Mouse (Mus musculus): ENCODE data around the gene Lnpep.
"Not testable (repeated sequence)": the region's sequence is repeated elsewhere in the genome, so short reads cannot be mapped to it uniquely, and the experiment has no call there.

Lnpep gene

DNA sequence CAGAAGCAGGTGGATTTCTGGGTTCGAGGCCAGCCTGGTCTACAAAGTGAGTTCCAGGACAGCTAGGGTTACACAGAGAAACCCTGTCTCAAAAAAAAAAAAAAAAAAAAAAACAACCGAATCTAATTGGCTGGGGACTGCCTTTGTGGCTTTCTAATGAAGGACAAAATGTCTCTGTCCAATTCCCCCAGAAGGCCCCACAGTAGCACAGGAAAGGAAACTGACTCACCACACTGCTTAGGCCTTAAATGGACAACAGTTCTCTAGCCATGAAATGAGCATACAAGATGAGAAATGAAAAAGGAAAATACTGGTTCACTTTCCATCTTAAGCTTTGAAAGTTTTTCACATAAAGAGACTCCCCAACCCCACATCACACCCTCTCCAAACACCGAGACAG lies 15.3 kb downstream of the Lnpep start:
- no peak for DNase-seq (ENCODE audit: low spot score in 2 of 2)

DNA sequence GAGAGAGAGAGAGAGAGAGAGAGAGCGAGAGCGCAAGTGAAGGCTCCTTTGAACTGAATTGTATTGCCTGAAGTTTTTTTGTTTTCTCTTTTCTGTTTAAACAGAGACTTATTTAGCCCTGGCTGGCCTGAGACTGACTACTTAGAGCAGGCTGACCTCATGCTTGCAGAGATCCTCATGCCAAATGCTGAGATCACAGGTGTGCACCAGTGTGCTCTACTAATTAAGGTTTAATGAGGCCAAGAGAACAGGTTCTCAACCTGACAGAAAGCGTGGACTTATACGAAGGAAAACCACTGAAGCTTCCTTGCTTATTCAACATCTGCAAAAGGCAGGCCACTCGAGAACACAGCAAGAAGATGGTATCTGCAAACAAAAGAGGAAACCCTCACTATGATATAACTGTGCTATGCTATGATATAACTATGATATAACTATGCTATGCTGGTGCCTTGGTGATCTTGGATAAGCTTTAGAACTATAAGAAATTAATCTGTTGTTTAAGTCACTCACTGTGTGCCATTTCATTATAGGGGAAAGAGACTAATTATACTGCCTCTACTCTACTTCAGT lies 16.3 kb downstream of the Lnpep start:
- no peak for DNase-seq (ENCODE audit: low spot score in 2 of 2)

DNA sequence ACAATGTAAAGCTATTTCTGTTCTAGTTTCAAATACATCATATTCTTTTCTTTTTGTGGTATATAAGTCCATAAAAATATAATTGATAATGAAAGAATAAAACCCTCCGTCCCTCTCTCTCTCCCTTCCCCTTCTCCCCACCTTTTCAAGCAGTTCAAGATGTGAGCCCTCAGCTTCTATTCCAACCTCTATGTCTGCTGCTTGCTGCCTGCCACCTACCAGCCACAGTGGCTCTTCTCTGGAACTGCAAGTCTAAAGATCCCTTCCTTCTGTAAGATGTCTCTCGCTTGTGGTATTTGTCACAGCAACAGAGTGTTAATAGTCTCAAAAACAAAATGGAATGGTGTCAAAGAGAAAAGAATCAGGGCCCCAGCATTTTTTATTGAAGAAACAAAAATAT lies 20.3 kb downstream of the Lnpep start:
- DNase-seq (ENCODE audit: low spot score in 2 of 2): no peak

DNA sequence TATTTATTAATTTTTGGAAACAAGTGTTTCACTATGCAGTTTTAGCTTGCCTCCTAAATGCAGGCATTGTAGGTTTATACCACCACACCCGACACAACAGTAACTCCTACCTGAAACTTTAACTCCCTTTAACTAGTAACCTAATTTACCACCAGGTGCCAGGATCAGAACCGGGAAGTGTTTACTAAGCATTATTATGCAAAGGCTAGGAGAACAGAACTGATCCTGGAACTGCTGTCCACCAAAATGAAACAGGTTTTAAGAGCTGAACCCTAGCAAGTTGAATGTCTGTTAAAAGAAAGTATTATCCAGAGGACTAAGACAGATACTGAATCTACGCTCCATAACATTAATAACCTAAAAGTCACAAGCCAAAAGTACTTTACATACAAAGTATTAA lies 21.2 kb downstream of the Lnpep start:
- DNase-seq (ENCODE audit: low spot score in 2 of 2): no peak

DNA sequence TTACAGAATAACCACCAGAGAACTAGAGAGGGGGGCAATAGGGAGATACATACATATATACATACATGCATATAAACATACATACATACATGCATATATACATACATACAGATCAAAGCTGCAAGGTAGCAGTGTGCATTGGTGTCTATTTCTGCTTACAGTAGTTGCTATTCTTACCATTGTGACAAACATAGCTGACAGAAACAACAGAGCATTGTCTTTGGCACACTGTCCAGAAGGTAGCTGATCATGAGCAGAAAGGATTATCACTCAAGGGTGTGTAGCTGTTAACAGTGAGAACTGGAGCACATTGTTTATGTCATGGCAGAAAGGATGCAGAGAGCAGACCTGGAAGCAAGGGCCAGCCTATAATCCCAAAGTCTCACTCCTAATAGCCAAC lies 22.1 kb downstream of the Lnpep start:
- no peak for DNase-seq (ENCODE audit: low spot score in 2 of 2)

DNA sequence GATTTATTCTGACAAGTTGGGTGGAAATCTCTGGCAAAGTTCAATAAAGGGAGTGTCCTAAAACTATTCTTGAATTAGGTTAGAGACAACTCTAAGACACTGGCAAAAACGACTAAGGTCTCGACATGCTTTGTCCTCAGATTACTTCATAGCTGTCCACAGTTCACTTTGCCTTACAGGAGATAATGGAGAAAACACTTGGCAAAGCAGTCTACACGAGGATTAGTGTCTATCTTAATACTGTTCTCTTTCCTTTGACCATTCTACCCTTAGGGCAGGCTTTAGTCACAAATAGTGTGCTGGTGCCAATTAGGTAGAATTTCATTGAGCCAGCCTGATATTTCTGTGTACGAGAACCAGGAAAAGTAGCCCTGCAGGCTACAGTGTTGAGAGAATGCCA lies 22.5 kb downstream of the Lnpep start:
- DNase-seq (ENCODE audit: low spot score in 2 of 2): no peak

DNA sequence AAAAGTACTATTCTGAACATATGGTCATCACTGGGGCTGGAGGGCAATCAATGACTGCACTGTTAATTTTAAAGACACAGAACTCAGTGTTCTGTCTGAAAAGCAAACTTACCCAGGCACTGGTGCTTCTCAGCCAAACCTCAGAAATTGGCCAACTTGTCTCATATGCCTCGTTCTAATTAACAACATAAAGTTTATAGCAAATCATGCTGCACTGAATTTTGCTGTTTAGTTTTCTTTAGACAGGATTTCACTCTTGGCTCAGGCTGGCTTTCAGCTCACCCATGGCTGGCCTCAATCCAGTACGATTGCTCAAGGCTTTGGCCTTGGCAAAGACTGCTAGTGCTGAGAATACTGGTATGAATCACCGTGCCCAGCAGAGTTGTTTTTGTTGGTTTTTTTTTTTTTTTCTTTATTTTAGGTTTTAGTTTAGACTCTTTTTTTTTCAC lies 24.0 kb downstream of the Lnpep start:
- no peak for DNase-seq (ENCODE audit: low spot score in 2 of 2)

DNA sequence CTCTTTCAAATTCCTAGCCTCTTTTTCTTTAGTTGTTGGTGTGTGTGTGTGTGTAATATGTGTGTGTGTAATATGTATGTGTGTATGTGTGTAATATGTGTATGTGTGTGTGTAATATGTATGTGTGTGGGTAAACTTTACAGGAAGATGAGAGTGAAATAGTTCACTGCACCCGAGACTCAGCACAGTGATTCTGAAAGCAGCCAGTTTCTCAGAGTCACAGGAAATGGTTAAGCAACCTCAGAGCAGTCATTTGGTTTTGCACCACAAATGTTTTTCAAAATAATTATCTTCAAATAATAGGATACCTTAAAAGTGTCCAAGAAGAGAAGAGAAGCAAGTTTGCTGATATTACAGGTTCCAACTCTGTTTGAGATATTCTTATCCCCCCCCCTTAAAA lies 24.8 kb downstream of the Lnpep start:
- DNase-seq (ENCODE audit: low spot score in 2 of 2): no peak

DNA sequence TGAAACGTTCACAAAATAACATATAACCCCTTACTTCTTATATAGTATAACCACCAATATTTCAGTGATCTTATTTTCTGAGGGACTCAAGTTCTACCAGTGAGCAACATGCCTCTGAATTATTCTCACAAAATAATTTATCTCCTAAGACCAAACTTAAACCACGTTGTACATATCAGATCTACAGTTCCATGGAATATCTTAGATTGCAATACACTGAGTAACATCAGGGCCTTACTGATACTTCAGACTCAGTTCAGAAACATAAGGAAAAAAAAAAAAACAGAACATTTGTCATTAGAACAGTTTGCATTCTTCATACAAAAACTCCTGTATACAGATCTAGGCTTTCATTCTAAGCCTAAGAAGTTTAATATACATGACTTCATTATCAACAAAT lies 26.5 kb downstream of the Lnpep start:
- no peak for DNase-seq (ENCODE audit: low spot score in 2 of 2)

DNA sequence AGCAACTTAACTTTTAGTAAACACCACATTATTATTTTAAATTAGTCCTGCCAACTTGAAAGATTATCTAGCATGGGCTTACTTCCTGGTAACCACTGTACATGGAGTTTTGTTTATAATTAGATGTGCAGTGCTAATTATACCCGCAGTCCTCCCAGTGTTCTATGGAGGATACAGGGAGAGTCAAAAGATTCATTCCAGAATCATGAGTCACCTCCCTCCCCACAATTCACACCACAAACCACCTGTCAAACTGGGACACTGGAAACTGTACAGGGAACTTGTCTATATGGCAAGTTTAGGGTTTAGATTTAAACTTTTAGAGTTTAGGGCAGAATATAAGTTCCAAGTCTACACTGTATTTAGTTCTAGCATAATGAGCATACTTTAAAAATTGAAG lies 31.9 kb downstream of the Lnpep start:
- no peak for DNase-seq (ENCODE audit: low spot score in 2 of 2)

DNA sequence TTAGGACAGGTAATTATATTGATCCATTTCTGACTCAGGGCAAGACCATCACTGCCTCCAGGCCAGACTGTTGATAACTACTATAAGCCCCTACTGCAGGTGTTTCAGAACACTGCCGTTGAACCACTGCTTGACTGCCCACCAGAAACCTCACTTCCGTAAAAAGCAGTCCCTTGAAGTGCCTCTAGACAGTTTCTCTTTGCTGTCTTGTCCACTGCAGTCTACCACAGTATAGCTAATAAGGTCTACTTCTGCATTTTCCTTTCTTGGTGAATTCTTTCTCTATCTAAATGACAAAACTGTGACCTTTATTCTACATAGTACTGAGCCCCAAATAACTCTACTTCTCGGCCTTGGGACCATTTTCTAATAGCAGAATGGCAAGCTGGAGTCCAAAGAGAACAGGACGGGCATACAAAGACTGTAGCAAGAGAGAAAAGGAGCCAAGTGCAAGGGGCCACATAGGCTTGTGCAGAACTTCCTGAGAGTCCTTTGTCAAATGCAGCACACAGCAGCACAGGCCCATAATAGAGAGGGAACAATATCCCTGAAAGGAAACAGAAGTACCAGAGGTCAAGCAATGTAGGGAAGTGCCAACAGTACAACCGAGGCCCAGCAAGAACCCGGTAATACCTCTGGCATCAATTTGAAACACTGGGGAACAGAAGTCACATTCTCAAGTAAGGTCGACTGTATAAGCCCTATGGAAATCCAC lies 37.4 kb downstream of the Lnpep start:
- DNase-seq (ENCODE audit: low spot score in 2 of 2): peak in 1 of 2 experiments; percentile 25

DNA sequence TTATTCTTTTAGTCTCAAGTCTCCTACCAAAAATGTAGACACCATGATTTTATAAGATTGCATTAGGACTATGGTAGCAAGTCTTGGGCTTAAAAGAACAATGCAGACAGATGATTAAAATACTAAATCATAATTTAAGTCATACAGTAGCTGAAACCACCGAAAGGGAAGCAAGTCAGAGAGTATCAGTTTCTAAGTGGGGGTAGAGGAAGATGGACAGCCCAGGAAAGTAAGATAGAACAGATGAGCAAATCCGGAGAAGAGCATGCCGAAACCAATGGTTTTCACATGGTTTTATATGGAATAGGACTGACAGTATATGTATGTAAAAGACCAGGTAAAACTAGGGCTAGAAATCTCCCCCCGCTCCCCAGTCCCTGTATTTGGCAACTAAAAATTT lies 39.7 kb downstream of the Lnpep start:
- DNase-seq (ENCODE audit: low spot score in 2 of 2): no peak

DNA sequence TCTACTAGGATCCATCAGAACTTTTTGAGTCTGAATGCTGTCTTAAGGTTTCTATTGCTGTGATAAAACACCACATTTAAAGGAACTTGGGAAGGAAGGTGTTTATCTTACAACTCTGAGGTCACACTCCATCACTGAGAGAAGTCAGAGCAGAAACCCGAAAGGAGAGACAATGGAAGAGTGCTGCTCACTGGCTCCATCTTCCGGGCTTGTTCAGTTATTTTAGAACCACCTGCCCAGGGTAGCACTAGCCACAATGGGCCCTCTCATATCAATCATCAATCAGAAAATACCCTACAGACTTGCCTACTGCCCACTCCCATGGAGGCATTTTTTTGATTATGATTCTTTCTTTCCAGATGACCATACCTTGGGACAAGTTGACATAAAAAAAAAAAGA lies 41.0 kb downstream of the Lnpep start:
- DNase-seq (ENCODE audit: low spot score in 2 of 2): no peak

DNA sequence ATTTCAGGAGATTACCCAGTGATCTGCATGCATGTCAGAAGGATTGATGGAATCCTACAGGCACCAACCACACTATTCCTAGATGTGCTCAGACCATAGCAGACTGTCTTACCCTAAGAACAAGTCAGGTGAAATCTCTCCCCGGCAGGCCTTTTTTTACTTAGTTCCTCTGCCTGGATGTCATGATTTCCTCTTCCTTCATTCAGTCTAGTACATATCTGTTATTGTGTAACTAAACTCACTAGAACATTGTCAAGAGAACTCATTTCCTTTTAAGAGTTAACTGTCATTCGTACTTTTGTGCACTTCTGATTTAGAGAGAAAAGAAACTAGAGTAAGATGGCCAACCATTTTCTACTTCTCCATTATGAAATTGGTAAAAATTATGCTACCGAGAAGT lies 43.6 kb downstream of the Lnpep start:
- no peak for DNase-seq (ENCODE audit: low spot score in 2 of 2)

DNA sequence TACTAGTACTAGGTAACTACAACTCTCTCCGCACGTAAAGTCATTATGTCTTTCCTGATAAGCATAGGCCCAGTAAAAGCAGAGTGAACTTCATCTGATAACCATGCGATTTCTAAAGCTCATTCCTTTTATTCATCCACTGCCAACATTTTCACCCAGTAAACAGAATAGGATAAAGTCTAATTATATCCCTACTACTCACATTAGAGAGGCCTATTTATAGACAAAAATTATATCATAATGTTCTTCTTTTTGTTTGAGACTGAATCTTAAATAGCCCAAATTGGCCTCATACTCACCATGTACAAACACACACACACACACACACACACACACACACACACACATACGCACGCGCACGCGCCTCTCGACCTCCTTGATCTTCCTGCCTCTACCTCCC lies 48.5 kb downstream of the Lnpep start:
- DNase-seq (ENCODE audit: low spot score in 2 of 2): no peak

DNA sequence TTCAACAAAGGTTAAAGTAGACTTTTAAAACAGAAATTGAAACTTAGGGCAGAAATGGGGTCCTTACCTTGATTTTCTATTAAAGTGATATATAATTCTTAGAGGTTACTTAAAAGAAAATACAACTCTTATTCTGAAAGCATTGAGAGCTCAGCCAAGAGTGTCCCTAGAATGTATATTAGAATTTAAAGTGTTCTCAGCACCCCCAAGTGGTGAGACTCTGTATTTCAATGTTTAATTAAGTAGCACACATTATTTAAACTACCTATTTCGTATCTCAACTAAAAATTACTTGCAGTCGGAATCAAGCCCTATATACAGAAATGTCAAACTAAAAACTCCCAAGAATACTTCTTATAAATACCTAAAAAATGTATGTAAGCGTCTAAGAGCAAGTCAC lies 57.8 kb downstream of the Lnpep start:
- no peak for DNase-seq (ENCODE audit: low spot score in 2 of 2)

DNA sequence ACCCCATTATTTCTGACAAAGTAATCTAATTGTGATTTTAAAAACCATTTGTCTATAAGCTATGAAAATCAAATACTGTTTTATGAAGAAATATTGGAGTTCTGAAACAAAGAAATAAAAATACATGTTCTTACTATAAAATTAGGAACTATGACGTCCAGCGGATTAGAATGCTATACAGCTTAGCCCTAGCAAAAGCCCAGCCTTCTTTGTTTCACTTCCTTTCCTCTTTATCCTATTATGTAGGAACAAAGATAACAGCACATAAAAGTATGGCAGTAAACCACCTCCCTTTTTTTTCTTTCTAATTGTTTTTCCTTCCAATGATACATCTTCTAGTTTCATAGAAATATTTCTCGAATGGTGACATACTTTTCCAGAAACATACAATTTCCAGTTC lies 75.9 kb downstream of the Lnpep start:
- DNase-seq (ENCODE audit: low spot score in 2 of 2): no peak

DNA sequence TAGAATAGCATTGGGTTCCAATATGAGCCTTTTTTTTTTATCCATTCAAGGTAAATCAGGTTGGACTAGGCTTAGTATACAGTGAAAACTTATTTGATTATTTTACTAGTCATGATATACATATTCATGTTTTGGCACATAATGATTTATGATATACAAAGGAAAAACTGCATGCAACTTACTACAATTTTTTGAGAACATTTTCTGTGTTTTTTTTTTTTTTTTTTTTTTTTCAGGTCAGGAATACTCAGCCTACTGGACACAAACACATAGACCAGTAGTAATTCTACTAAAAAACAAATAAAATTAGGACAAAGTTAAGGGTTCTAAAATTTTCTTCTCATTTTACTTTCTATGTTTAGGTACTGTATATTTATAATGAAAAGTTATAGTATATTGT lies 93.5 kb downstream of the Lnpep start:
- no peak for DNase-seq (ENCODE audit: low spot score in 2 of 2)

DNA sequence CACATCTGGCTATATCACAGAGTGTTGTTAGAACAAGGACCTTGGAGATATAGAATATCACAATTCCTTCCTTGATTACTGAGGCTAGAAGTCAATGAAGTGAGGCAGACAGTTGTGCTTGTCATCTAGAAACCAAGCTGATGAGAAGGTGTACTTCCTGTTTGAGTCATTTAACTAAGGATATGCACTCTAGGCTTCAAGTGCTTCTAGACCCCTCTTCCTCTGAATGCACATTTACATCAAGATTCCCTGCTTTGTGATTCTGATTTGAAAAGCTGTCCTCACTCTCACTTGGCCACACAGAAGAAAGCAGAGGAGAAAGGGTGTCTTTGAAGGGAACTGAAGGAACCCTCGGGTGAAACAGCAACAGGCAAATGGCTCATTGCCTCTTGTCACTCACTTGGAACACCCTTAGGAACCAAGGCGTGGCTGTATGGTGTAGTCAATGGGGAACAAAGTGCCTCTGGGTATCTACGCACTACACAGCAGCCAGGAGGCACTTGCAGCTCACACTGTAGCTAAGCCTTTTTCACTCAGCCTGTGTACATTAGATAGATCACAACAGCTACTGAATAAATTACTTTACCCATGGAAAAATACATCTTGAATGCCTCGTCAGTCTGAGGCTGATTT lies 108.3 kb downstream of the Lnpep start:
- DNase-seq (ENCODE audit: low spot score in 2 of 2): no peak

DNA sequence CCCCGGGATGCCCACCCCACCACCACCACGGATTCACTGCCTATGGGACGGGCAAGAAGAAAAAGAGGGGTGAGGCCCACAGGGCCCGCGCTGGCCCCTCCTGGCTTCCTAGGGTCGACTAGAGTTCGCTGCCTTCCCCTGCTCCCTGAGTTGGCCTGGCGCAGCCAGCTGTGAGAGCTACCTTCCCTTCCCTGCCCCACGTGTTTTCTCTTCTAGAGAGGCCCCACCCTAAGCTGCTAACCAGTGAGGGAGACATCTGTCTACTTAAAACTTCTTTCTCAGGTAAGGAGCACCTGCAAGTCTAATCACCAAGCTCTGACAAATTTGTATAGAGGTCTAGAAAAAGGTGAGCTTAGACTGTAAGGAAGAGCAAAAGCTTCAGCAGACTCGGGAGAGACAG lies 118.2 kb downstream of the Lnpep start:
- no peak for DNase-seq (ENCODE audit: low spot score in 2 of 2)

DNA sequence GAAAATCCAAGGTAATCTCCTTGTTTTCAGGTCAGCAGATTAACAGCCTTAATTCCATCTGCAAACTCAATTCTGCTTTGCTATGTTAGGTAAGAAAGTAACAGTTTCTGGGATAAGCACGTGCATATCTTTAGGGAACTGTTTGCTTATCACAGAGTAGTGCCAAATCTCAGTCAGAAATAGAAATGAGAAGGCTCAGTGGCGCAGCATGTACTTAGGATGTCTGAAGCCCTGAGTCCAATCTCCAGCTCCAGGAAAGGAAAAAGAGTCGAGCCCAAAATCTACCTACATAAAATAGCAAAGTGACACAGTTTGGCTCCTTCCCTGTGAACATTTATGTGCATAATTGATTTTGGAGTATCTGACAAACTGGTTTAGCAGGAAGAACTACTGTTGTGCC lies 125.6 kb downstream of the Lnpep start:
- no peak for DNase-seq (ENCODE audit: low spot score in 2 of 2)

DNA sequence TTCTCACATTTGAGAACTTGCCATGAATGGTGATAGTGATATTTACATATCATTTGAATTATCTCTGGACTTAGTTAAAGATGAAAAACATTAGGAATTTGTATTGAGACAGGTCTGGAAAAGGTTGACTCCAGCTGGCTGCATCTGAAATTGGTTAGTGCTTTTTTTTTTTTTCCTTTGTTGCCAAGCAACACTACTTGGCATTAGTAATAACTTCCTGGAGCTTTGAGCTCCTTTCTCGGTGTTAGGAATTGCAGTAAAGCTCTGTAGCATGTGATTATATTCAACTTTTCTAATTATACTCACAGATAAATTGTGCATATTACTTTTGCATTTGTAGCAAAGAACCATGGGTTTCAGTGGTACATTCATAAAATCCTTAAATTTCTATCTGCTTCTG lies 126.0 kb downstream of the Lnpep start:
- no peak for DNase-seq (ENCODE audit: low spot score in 2 of 2)

DNA sequence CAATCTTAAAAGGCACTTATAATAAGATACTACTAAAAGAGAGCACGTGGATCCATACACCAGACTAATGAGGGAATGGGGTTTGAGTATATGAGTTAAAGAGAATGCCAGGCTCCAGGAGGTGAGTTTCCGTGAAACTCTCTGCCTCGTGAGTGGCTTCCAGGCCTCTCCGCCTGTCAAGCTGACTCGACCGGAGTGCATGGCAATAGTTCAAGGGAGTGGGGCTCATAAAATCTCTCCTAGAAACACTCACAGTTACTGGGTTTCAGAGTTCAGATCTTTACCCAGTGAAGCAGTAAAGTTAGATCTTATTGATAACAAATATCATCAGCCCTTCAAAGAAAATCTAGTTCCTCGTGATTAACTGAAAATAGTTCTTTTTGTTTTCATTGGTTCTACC lies 128.1 kb downstream of the Lnpep start:
- DNase-seq (ENCODE audit: low spot score in 2 of 2): no peak

DNA sequence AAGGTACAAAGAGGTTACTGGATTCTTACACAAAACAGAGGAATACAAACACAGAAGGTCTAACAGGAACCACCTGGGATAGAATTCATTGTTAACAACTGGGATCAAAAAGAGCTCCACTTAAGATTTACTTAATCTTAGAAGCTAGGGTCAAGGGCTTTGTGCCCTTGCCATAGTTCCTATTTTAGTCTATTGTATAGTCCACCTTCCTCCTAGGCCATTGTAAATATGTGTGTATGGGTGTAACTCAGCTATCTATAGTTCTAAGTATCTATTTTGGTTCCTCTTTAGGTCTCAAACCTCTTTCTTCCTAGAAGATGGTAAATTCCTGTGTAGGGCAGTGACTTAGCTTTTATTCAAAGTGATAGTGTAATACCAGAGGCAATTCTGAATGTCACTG lies 128.6 kb downstream of the Lnpep start:
- DNase-seq (ENCODE audit: low spot score in 2 of 2): not testable (repeated sequence)

Measured in spleen, postnatal 4 days (tissue).